Mouse (Mus musculus) embryonic fibroblast, embryonic 13.5 days (primary cell): ENCODE results near the gene Mef2b.

Source experiments
- CTCF ChIP-seq: IDR thresholded peaks from 2 replicates; pipeline ENCODE4 v1.5.1; 2011; ENCODE audit warnings: mild to moderate bottlenecking, control low read depth, low read length, moderate library complexity, borderline replicate concordance; ENCODE audit not compliant: insufficient read depth
- POLR2A ChIP-seq: IDR thresholded peaks from 2 replicates; pipeline ENCODE4 v1.6.1; 2011; ENCODE audit warnings: low read depth, mild to moderate bottlenecking, control low read depth, low read length, moderate library complexity

- TF ChIP-seq POLR2A: no peak
- no peak for TF ChIP-seq CTCF
These were observed 10.1 kb upstream of the Mef2b start for GRCm38 (mm10) chr8:70129309-70129952.
